Mouse (Mus musculus) stomach, postnatal 0 days (tissue): Measurements from ENCODE around the gene Prpsap2.

Experiments
- CTCF ChIP-seq: IDR thresholded peaks from 2 replicates; pipeline ENCODE4 v1.5.1; 2016; ENCODE audit warnings: antibody characterized with exemption, low read depth, mild to moderate bottlenecking, moderate library complexity
- EP300 ChIP-seq: optimal IDR thresholded peaks from 2 replicates; pipeline ENCODE3; 2016; ENCODE audit warnings: antibody characterized with exemption

DNA sequence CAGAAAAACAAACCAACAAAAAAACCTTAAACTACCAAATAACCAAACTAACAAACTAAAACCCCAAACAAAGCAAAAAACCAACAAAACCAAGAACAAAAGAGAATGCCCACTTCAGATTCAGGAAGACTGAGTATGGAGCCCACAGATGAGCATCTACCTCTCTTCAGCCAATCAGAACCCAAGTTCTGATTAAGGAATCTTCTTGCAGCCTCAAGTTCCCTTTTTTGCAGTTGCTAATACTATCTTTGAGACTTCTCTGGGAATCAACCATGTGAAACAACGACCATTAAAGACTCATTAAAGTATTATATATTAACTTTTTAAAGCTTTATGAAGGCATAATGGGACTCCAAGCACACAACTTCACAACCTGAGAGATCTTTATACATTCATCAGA, 24.6 kb downstream of the Prpsap2 start:
- TF ChIP-seq EP300, result no peak
- no peak for TF ChIP-seq CTCF
